In the genomic region with DNA sequence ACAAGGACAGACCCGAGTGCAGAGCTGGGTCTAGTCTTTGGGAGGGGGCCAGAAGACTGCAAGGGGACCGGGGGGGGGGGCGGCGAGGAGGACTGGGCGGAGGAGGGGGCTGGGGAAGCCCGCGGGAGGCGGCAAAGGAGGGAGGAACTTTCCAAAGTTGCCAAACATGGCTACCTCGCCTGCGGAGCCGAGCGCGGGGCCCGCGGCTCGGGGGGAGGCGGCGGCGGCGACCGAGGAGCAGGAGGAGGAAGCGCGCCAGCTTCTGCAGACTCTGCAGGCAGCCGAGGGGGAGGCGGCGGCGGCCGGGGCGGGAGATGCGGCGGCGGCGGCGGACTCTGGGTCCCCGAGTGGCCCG, we compare ENCODE assay signal across 8 mouse cellular contexts. TPM values are rescaled to one million over a fixed set of nuclear protein-coding genes. Genes with fewer than 3 reads are reported as not detected.
A peak's percentile ranks its signal among the peaks of the same experiment; 100 is the strongest.
DNase-seq lines count a peak whose midpoint lies in the region; ATAC-seq lines count a peak whose summit lies in the region.

A gene (plus strand): TSS at position 124 of the 355 bp plus-strand sequence.

- peak within 1 kb of the TSS; percentile 93 for H3K9ac ChIP-seq in kidney, embryonic 16.5 days (replicated peaks; ENCODE audit: low read length)
- peak within 1 kb of the TSS; percentile 93 for H3K9ac ChIP-seq in forebrain, embryonic 11.5 days (ENCODE audit: low read length)

- H3K4me3 ChIP-seq in kidney, embryonic 16.5 days (ENCODE audit: low read length) = peak within 1 kb of the TSS; percentile 84
- H3K4me3 ChIP-seq in forebrain, embryonic 11.5 days (ENCODE audit: low read depth, low read length) = peak within 1 kb of the TSS; percentile 72
- peak within 1 kb of the TSS; percentile 36 for H3K4me3 ChIP-seq in macrophage (ENCODE audit: inconsistent target)

- WGBS in kidney, embryonic 16.5 days = 0% methylated on average over 9 of the region's 36 CpGs
- WGBS in forebrain, embryonic 11.5 days = under 1% methylated on average over 23 of the region's 36 CpGs
- WGBS in macrophage (ENCODE audit: missing documents) = 1% methylated on average over 29 of the region's 36 CpGs

- peak within 1 kb of the TSS; percentile 99 for H3K27ac ChIP-seq in kidney, embryonic 16.5 days (ENCODE audit: low read length)
- peak within 1 kb of the TSS; percentile 97 for H3K27ac ChIP-seq in forebrain, embryonic 11.5 days (ENCODE audit: low read depth, low read length)
- H3K27ac ChIP-seq in macrophage = peak within 1 kb of the TSS; percentile 38

- peaks cover 38% of the 10 kb centered on the region for H3K4me1 ChIP-seq in kidney, embryonic 16.5 days (ENCODE audit: insufficient read depth, low read length)
- H3K4me1 ChIP-seq in forebrain, embryonic 11.5 days (replicated peaks; ENCODE audit: control insufficient read depth, insufficient read depth, low read length) = peaks cover 33% of the 10 kb centered on the region

- H3K36me3 ChIP-seq in kidney, embryonic 16.5 days (ENCODE audit: insufficient read depth, low read length) = peaks cover 10% of the 10 kb centered on the region; the same call in 1 of the 2 replicates
- H3K36me3 ChIP-seq in forebrain, embryonic 11.5 days (ENCODE audit: control insufficient read depth, insufficient read depth, low read length) = no peaks in the 10 kb centered on the region
- H3K36me3 ChIP-seq in macrophage (ENCODE audit: inconsistent target) = no peaks in the 10 kb centered on the region

- no peaks in the 10 kb centered on the region for H3K9me3 ChIP-seq in kidney, embryonic 16.5 days (ENCODE audit: low read length)
- H3K9me3 ChIP-seq in forebrain, embryonic 11.5 days (ENCODE audit: control insufficient read depth, low read length) = no peaks in the 10 kb centered on the region

- H3K4me2 ChIP-seq in kidney, embryonic 16.5 days (replicated peaks; ENCODE audit: low read depth, low read length) = peak within 1 kb of the TSS; percentile 93
- H3K4me2 ChIP-seq in forebrain, embryonic 11.5 days (ENCODE audit: low read depth, low read length, severe bottlenecking) = peak within 1 kb of the TSS; percentile 95

- no peaks in the 10 kb centered on the region for H3K79me2 ChIP-seq in macrophage (ENCODE audit: inconsistent target)

- no peak for ATAC-seq in kidney, embryonic 16.5 days (ENCODE audit: low FRiP score, low TSS enrichment)
- ATAC-seq in forebrain, embryonic 11.5 days (replicated peaks; ENCODE audit: low FRiP score) = no peak
- no peak for ATAC-seq in megakaryocyte-erythroid progenitor cell, adult 5-6 weeks (replicated peaks; ENCODE audit: low FRiP score, low TSS enrichment, poor library complexity, severe bottlenecking)

- DNase-seq in kidney, adult 11 months = no peak
- peak; percentile 68 for DNase-seq in Muller cell, postnatal 12 days (ENCODE audit: inconsistent ontology term)
- no peak for DNase-seq in forebrain, embryonic 11.5 days (ENCODE audit: low spot score)
- DNase-seq in kidney, postnatal 25 days = peak; percentile 56 to 79
- peak; percentile 65 to 71 for DNase-seq in thymus, postnatal 10 days (ENCODE audit: low spot score in 2 of 2)

- no peaks in the 10 kb centered on the region for H3K27me3 ChIP-seq in kidney, embryonic 16.5 days (ENCODE audit: insufficient read depth, low read length)
- H3K27me3 ChIP-seq in forebrain, embryonic 11.5 days (ENCODE audit: control insufficient read depth, insufficient read depth, low read length) = peaks cover 13% of the 10 kb centered on the region

RNA-seq across cellular contexts. Expression of the gene that starts here (rescaled TPM):
- polyA plus RNA-seq in kidney, embryonic 16.5 days (2015; fragmentation: Nextera tagmentation; extraction: Ambion mirVana) = 9.5 and 10.5 TPM in 2 replicates
- polyA plus RNA-seq in forebrain, embryonic 11.5 days (2014; fragmentation: Nextera tagmentation; extraction: Ambion mirVana) = 9.9 and 10.8 TPM in 2 replicates
- 1 to 10 TPM; 1.8 to 6.0 (median 3.2) TPM for total RNA-seq in macrophage (2018; cell fraction: chromatin; rRNA removed)
- under 1 TPM; 0.09 to 0.61 (median 0.27) TPM for total RNA-seq in macrophage (2018; cell fraction: cytosol; rRNA removed)
- total RNA-seq in macrophage (2018; cell fraction: nucleus; rRNA removed) = 1 to 10 TPM in 25 of 26 experiments, under 1 TPM in 1; 0.69 to 4.2 (median 2.2) TPM
- 0.22 to 0.68 TPM (median 0.24 TPM) in 3 replicates for polyA plus RNA-seq in macrophage (2018)
- total RNA-seq in megakaryocyte-erythroid progenitor cell, adult 5-6 weeks (2014; fragmentation: Nextera tagmentation) = 8.9 and 10.1 TPM in 2 replicates
- 2.1 and 2.2 TPM in 2 replicates for total RNA-seq in megakaryocyte-erythroid progenitor cell, adult 5-6 weeks (2017)

Comparison
In these comparisons a context has a peak if more than half of its experiments do, and no peak if none do; other contexts are left out.
1. DNase-seq: peak in Muller cell, postnatal 12 days (single experiment), kidney, postnatal 25 days (2 of 2) and thymus, postnatal 10 days (2 of 2); none in kidney, adult 11 months (single experiment) and forebrain, embryonic 11.5 days (single experiment).
2. H3K27ac ChIP-seq: peak in every context shown above with its lines; median percentile 99 in kidney, embryonic 16.5 days; 97 in forebrain, embryonic 11.5 days; 38 in macrophage.
3. Peak in every context shown above with its lines, with median percentiles within 50 percentile points of each other: H3K4me3 ChIP-seq.